Mouse (Mus musculus): ENCODE results near the gene Gm21977.
"Not testable (repeated sequence)": the region's sequence is repeated elsewhere in the genome, so short reads cannot be mapped to it uniquely, and the experiment has no call there.

The Gm21977 gene

GRCm38 (mm10) chr14:42853377-42853776 lies at the start of gene Gm21977:
Gene Gm21977, minus strand, starts transcription at chr14:42853477.
- not testable (repeated sequence) for DNase-seq (ENCODE audit: low spot score)
